Mouse (Mus musculus) stomach, embryonic 15.5 days (tissue): ENCODE results near the gene Smcr8. TPM values are rescaled to one million over a fixed set of nuclear protein-coding genes. Genes with fewer than 3 reads are reported as not detected.

Source experiments
- ATAC-seq: fragments of 200-750 bp; cut with Nextera tagmentation; 2 replicates; pipeline ENCODE4 v1.8.0; 2017; ENCODE audit warnings: low read depth, moderate number of reproducible peaks, moderate TSS enrichment; ENCODE audit not compliant: insufficient read depth, low FRiP score
- H3K27ac ChIP-seq: fragments of 300-500 bp; sonication (generic); 2 replicates; pipeline ENCODE4 v1.5.1; 2015; ENCODE audit warnings: mild to moderate bottlenecking, inconsistent platforms
- H3K27me3 ChIP-seq: fragments of 300-500 bp; sonication (generic); replicated peaks from 2 replicates; pipeline ENCODE4 v1.6.1; 2015; ENCODE audit warnings: inconsistent platforms
- H3K36me3 ChIP-seq: fragments of 300-500 bp; sonication (generic); 2 replicates; pipeline ENCODE4 v1.6.1; 2015; ENCODE audit warnings: inconsistent platforms
- H3K4me1 ChIP-seq: fragments of 300-500 bp; sonication (generic); 2 replicates; pipeline ENCODE4 v1.6.1; 2015; ENCODE audit warnings: inconsistent platforms
- H3K4me2 ChIP-seq: fragments of 300-500 bp; sonication (generic); 2 replicates; pipeline ENCODE4 v1.6.1; 2015; ENCODE audit warnings: mild to moderate bottlenecking, inconsistent platforms
- H3K4me3 ChIP-seq: fragments of 300-500 bp; sonication (generic); replicated peaks from 2 replicates; pipeline ENCODE4 v1.5.1; 2015; ENCODE audit warnings: inconsistent platforms
- H3K9ac ChIP-seq: fragments of 300-500 bp; sonication (generic); 2 replicates; pipeline ENCODE4 v1.6.1; 2015; ENCODE audit warnings: inconsistent platforms
- H3K9me3 ChIP-seq: fragments of 300-500 bp; sonication (generic); 2 replicates; pipeline ENCODE4 v1.6.1; 2016; ENCODE audit warnings: inconsistent platforms
- WGBS: fragments of 180-500 bp; shearing (Covaris S2); methylation state at CpG from one replicate; pipeline ENCODE4 v1.1.7; 2015; 5-methylcytosine and 5-hydroxymethylcytosine counted together
- microRNA-seq: library from miRNA; unstranded; fragments of <30 nt; microRNA quantifications from one replicate; pipeline ENCODE4, GENCODE M21; 2016
- polyA plus RNA-seq: library from polyadenylated mRNA; unstranded; fragments of >200 nt; fragmentation: Nextera tagmentation; extraction: Ambion mirVana; gene quantifications from 2 replicates; pipeline ENCODE4 v1.2.1, GENCODE M21; 2015

Gene Smcr8
- polyA plus RNA-seq, 1 experiment from 2014 or later, result 4.5 TPM

- 72% methylated on average over 2 of the region's 2 CpGs for WGBS
- Histone ChIP-seq H3K9me3 (no peaks in the 10 kb centered on the region), H3K27me3 (no peaks in the 10 kb centered on the region), H3K27ac (no peak overlapping the region), H3K36me3 (no peaks in the 10 kb centered on the region), H3K9ac (no peak overlapping the region), H3K4me3 (no peak overlapping the region), H3K4me2 (no peak overlapping the region), H3K4me1 (no peaks in the 10 kb centered on the region)
- ATAC-seq, result no peak
Observed at GRCm38 (mm10) chr11:60823771-60824170, 46.4 kb downstream of the Smcr8 start.

DNA sequence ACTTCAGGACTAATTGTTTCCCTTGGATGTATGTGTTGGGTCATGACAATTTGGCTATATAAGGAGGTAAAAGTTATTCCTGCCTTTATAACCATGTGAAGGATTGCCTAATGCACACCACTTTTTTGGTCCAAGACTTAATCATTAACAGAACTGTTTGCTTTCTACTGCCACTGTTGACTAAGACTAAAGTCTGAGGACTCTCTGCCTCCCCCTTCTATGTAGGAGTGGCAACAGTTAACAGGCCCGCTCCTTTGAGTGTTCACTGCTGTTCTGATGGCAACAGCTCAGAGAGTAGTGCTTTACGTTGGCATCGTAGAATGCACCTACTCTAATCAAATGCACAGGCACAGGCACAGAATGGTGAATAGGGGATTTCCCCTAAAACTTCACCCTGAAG lies 47.9 kb downstream of the Smcr8 start:
- H3K36me3 ChIP-seq, result no peaks in the 10 kb centered on the region
- no peak overlapping the region for H3K4me3 ChIP-seq
- peak overlapping the region; percentile 59 for H3K27ac ChIP-seq
- H3K27me3 ChIP-seq, result no peaks in the 10 kb centered on the region
- ATAC-seq, result peak; percentile 89
- H3K9ac ChIP-seq, result 0 out of 2 replicates have a peak overlapping the region, but pooled peaks have one; percentile 9
- no peak overlapping the region for H3K4me2 ChIP-seq
- WGBS, result 46% methylated on average over 3 of the region's 3 CpGs
- H3K4me1 ChIP-seq, result no peaks in the 10 kb centered on the region
- H3K9me3 ChIP-seq, result no peaks in the 10 kb centered on the region

- H3K9me3 ChIP-seq, result no peaks in the 10 kb centered on the region
- WGBS, result 65% methylated on average over 1 of the region's 1 CpGs
- H3K4me3 ChIP-seq, result no peak overlapping the region
Observed at GRCm38 (mm10) chr11:60826700-60827099, 49.4 kb downstream of the Smcr8 start.

DNA sequence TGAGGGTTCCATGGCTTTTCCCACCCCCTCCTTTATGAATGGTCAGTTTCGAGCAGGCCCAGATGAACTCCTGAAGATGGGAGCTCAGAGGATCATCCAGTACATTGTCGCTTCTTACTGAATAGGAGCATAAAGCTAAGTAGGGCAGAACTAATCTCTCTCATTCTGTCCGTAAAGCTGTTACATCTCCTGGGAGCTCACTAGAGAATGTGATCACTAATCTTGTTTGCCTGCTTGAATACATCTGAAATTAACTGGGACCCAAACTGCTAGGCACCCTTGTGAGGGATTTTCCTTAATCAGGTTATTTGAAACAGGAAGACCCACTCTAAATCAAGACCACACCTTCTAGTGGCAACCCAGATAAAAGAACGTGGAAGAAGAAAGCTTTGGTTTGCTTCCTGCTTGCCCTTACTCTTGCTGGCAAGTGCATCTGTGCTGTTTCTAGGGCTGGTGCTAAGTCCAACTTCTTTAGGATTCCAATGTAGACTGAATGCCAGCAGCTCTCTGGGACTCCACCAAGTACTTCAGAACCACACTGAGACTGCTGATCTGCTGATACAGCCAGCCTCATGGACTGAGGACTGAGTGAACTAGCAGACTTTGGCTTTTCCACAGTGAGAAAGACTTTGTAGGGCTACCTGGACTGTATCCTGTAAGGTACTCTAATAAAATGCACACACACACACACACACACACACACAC lies 50.1 kb downstream of the Smcr8 start:
- WGBS, result 66% methylated on average over 4 of the region's 4 CpGs

More at GRCm38 (mm10) chr11:60826700-60827099, 49.4 kb downstream of the Smcr8 start:
- no peak for ATAC-seq
- H3K36me3 ChIP-seq, result no peaks in the 10 kb centered on the region
- H3K27me3 ChIP-seq, result no peaks in the 10 kb centered on the region
- peaks cover 6% of the 10 kb centered on the region; the same call in 1 of the 2 replicates for H3K4me1 ChIP-seq
- no peak overlapping the region for H3K9ac ChIP-seq
- H3K4me2 ChIP-seq, result no peak overlapping the region
- no peak overlapping the region for H3K27ac ChIP-seq

DNA sequence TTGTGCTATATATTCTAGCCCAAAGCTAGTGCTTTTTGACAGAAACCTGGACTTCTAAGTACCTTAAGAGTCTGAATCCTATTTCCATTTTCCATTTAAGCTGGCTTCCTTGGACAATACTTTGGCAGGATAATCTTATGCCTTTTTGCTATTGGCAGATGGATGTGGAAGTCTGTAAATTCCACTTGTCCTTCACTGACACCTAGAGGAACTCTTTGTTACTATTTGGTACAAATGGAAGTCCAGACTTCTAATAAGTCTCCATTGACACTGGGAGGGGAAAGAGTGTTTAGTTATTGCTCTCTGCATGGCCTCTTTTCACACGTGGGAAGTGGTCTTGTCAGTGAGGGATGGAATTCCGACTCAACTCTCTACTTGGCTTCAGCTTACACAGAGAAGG lies 51.6 kb downstream of the Smcr8 start:
- ATAC-seq, result no peak
- Histone ChIP-seq H3K9ac (no peak overlapping the region), H3K4me3 (no peak overlapping the region), H3K27me3 (no peaks in the 10 kb centered on the region), H3K4me2 (no peak overlapping the region), H3K36me3 (no peaks in the 10 kb centered on the region), H3K9me3 (no peaks in the 10 kb centered on the region), H3K27ac (no peak overlapping the region), H3K4me1 (peaks cover 6% of the 10 kb centered on the region; the same call in 1 of the 2 replicates)
- 28% methylated on average over 2 of the region's 2 CpGs for WGBS

More for the DNA sequence above, 50.1 kb downstream of the Smcr8 start:
- H3K27ac ChIP-seq, result no peak overlapping the region
- H3K27me3 ChIP-seq, result no peaks in the 10 kb centered on the region
- no peak overlapping the region for H3K4me3 ChIP-seq
- H3K9ac ChIP-seq, result no peak overlapping the region
- H3K36me3 ChIP-seq, result no peaks in the 10 kb centered on the region
- no peak overlapping the region for H3K4me2 ChIP-seq
- H3K9me3 ChIP-seq, result no peaks in the 10 kb centered on the region
- peaks cover 6% of the 10 kb centered on the region; the same call in 1 of the 2 replicates for H3K4me1 ChIP-seq
- no peak for ATAC-seq

DNA sequence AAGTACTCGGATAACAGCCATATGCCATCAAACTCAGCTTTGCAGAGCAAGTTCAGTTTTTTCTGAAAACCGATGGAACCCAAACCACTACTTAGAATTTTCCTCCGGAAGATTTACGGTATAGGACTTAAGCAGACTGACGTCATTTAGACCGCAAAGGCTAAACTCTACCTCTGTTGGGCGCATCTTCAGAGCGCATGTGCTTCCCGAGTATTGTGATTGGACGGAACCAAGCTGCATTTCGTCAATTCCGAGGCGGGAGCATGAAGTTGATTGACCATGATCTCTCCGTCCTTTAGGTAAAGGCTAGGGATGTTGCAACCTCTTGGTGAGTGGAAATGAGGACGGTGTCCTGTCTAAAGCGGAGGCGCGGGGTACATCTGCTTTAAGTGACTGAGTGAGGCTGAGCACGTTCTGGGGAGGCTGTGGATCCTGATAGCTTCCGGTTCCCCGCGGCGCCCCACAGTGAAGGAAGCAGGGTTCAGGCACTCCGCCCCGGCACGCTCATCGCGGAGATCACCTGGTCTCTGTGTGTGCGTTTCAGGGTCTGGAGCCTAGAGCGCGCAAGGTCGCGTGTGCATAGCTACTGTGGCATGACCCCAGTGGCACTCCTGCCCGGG lies 53.2 kb downstream of the Smcr8 start, which contains the start of gene Dhrs7b:
Gene Dhrs7b (plus strand): TSS at position 199 of the 620 bp plus-strand sequence.
- H3K27me3 ChIP-seq, result no peaks in the 10 kb centered on the region
- H3K36me3 ChIP-seq, result no peaks in the 10 kb centered on the region
- H3K4me2 ChIP-seq, result peak within 1 kb of the TSS; percentile 62
- peak; percentile 97 for ATAC-seq
- peak within 1 kb of the TSS; percentile 87 for H3K27ac ChIP-seq
- peak within 1 kb of the TSS; percentile 88 for H3K9ac ChIP-seq
- H3K4me3 ChIP-seq, result peak within 1 kb of the TSS; percentile 84
- under 1% methylated on average over 34 of the region's 34 CpGs for WGBS
- H3K9me3 ChIP-seq, result no peaks in the 10 kb centered on the region
- peaks cover 6% of the 10 kb centered on the region; the same call in 1 of the 2 replicates for H3K4me1 ChIP-seq

- Histone ChIP-seq H3K27me3 (no peaks in the 10 kb centered on the region), H3K9ac (no peak overlapping the region), H3K36me3 (no peaks in the 10 kb centered on the region), H3K4me1 (no peaks in the 10 kb centered on the region), H3K27ac (no peak overlapping the region), H3K4me3 (no peak overlapping the region), H3K4me2 (no peak overlapping the region), H3K9me3 (no peaks in the 10 kb centered on the region)
- ATAC-seq, result no peak
- 90% methylated on average over 6 of the region's 6 CpGs for WGBS
Observed at GRCm38 (mm10) chr11:60836897-60837296, 59.6 kb downstream of the Smcr8 start.

Small RNA genes lying within 50 kb of the gene (microRNA-seq; reads per million reads assigned to microRNA genes)
- 0.58 reads per million for gene Mir5100

Other genes starting within 250 kb of the Smcr8 start
- gene Alkbh5, start 241.1 kb upstream of the Smcr8 start, polyA plus RNA-seq, result 40.9 and 41.2 TPM in 2 replicates
- 38.2 and 41.4 TPM in 2 replicates for gene Llgl1, start 77.8 kb upstream of the Smcr8 start, polyA plus RNA-seq
- 76.8 and 78.9 TPM in 2 replicates for gene Flii, start 50.3 kb upstream of the Smcr8 start, polyA plus RNA-seq
- 9.9 and 11.3 TPM in 2 replicates for gene Mief2, start 49.1 kb upstream of the Smcr8 start, polyA plus RNA-seq
- 11.6 and 12.8 TPM in 2 replicates for gene Top3a, start 159 bp upstream of the Smcr8 start, polyA plus RNA-seq
- 72.6 and 85.4 TPM in 2 replicates for gene Shmt1, start 34.2 kb downstream of the Smcr8 start, polyA plus RNA-seq
- gene Dhrs7b, start 53.1 kb downstream of the Smcr8 start, polyA plus RNA-seq, result 42.7 and 45.6 TPM in 2 replicates
- 60.3 and 60.8 TPM in 2 replicates for gene Tmem11, start 101.7 kb downstream of the Smcr8 start, polyA plus RNA-seq
- 12.1 and 15.0 TPM in 2 replicates for gene Natd1, start 137.2 kb downstream of the Smcr8 start, polyA plus RNA-seq
- 116 and 121 TPM in 2 replicates for gene Map2k3, start 154.5 kb downstream of the Smcr8 start, polyA plus RNA-seq
- 1.7 TPM in 2 replicates for gene Kcnj12, start 245.0 kb downstream of the Smcr8 start, polyA plus RNA-seq